Mouse (Mus musculus) layer of hippocampus, adult 2 months (tissue): ENCODE results near the gene Zdhhc17. TPM values are rescaled to one million over a fixed set of nuclear protein-coding genes. Genes with fewer than 3 reads are reported as not detected.

Experiments
- DNase-seq, 2 experiments: peaks; one replicate each; pipeline ENCODE4 v3.0.0; 2022; ENCODE audit warnings: low spot score in 2 of 2
- H3K27ac ChIP-seq: fragments of 200-600 bp; 2 replicates; pipeline ENCODE4 v1.8.1; 2022
- H3K4me3 ChIP-seq: fragments of 200-600 bp; 2 replicates; pipeline ENCODE4 v1.8.1; 2022; ENCODE audit warnings: mild to moderate bottlenecking
- CTCF ChIP-seq: fragments of 200-600 bp; conservative IDR thresholded peaks from 2 replicates; pipeline ENCODE4 v1.8.1; 2022; ENCODE audit warnings: antibody characterized with exemption, mild to moderate bottlenecking, moderate library complexity
- total RNA-seq, 2 experiments: library from RNA; stranded (reverse); gene quantifications; 2 replicates each; pipeline ENCODE4 v1.2.3; 2021

Zdhhc17 gene
- total RNA-seq, 2 experiments from 2014 or later, result 105 to 110 TPM

DNA sequence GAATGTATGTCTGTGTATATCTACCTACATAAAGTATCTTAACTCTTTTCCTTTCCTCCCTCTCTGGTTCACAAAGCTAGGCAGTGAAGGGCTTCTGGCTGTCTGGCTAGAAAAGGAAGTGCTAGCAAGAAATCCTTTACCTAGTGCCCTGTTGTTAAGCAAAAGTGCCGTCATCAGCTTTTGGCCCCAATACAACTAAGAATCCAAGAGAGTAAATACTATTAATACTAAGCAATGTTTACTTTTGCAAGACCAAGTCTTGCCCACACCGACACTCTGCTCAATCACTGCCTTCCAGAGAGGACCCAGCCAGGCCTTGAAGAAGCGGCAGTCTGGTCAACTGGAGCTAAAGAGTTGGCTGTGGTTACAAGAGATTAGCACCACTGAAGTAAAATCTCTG lies 38.9 kb downstream of the Zdhhc17 start:
- no peak for DNase-seq
- no peak for TF ChIP-seq CTCF
- H3K27ac ChIP-seq, result no peak overlapping the region
- no peak overlapping the region for H3K4me3 ChIP-seq

DNA sequence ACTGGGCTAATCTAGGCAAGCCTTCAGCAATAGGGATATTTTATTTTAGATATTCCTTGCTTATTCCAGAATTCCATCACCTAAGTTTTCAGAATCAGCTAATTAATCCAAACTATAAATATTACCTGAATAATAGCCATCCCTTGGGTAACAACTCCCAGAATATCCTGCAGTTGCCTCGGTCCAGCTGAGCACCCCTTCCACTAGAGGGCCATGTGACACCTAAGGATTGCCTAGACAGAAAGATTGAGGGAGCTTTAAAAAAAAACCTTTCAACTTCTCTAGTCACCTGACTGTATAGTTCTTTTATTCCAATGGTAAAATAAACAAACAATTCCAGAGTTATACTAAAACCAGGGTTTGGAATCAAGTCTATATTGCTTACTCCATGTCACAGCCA lies 47.8 kb downstream of the Zdhhc17 start:
- H3K27ac ChIP-seq, result no peak overlapping the region
- DNase-seq, result no peak
- peak; percentile 66 for TF ChIP-seq CTCF
- H3K4me3 ChIP-seq, result no peak overlapping the region

DNA sequence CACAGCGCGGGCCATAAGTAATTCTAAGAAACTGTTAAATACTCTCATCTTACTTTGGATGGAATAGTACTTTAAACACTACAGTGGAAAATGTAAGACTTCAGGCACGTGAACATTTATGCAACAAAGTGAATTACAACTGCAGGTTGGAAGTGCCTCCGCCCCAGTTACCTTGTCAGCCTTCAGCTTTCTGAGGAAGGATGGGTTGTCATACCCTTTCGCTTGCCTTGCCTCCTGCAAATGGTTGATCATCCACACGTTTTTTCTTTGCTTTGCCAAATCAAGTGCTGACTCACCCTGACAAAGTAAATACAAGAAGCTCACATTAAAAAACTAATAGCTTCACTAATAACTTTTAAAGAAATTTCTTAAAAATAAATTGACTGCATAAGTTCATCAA lies 49.1 kb downstream of the Zdhhc17 start:
- DNase-seq, result no peak
- no peak for TF ChIP-seq CTCF
- Histone ChIP-seq H3K4me3 (no peak overlapping the region), H3K27ac (no peak overlapping the region)

DNA sequence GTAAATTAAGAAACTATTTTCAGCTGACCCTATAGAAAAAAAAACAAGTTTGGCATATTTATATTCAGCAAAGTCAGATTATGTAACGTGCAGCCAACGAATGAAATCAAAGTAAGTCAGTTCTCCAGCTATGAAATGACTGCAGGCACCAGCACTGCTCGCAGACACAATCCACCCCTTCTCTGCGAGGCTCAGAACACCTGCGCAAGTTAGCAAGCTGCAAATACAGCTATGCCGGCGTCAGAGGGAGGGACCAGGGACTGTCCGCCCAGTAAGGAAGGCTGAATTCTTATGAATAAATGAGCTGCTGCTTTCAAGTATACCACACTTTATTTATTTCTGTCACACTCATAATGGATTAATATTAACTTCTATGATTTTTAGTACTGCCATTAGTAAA lies 50.2 kb downstream of the Zdhhc17 start:
- no peak for TF ChIP-seq CTCF
- DNase-seq, result no peak
- H3K4me3 ChIP-seq, result no peak overlapping the region
- no peak overlapping the region for H3K27ac ChIP-seq

DNA sequence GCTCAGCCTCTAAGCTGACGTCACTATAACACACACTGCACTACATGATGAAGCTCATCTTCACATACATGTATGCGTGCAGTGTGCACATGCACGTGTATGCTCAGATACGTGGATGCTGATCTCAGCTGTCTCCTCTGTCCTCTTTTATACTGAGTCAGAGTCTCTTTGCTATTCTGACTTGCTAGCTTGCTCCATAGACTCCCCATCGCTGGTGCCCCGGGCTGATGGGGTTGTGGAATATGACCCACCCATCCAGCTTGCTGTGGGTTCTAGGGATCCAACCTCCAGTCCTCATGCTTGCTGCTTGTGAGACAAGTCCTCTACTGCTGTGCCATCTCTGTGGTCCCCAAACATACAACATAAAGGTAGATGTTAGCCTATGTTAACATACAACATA lies 51.1 kb downstream of the Zdhhc17 start:
- DNase-seq, result no peak
- H3K27ac ChIP-seq, result no peak overlapping the region
- no peak for TF ChIP-seq CTCF
- H3K4me3 ChIP-seq, result no peak overlapping the region

DNA sequence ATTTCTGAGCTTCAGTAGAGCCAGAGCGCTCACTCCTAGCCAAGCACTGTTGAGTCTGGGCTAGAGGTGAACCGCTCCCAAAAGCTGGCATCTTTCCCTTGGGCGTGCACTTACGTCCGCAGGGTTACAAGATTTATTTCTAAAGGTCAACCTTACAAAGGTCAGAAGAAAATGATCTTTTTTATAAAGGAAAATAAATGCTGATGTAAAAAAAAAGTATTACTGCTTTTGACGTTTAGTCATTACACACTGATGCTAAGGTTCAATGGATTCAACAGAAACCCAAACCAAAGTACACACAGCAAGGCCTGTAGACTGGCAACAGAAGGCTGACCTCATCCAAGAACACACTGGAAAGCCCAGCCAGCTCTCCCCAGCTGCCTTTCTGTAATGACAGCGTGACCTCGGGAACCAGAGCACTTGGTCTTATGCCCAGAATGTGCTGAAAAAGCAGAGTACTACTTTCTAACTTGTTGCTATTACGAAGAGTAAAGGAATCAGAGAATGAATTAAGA lies 56.9 kb downstream of the Zdhhc17 start:
- Histone ChIP-seq H3K27ac (peak overlapping the region; percentile 70), H3K4me3 (no peak overlapping the region)
- no peak for TF ChIP-seq CTCF
- DNase-seq, result peak in 1 of 2 experiments; percentile 58

DNA sequence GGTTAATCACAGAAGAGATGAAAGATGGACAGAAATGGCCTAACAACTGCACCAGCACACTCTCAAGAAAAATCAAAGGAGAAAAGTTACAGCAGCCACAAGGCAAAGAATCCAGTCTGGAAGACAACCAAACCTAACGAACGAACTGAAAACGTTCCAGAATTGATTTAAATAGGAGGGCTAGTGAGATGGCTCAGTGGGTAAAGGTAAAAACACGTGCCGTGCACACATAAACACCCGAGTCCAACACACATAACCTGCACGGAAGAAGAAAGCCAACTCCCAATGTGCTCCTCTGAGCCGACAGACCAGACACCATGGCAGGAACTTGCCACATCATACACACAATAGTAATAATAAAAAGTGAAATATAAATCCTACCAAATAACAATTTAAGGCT lies 57.7 kb downstream of the Zdhhc17 start:
- Histone ChIP-seq H3K4me3 (no peak overlapping the region), H3K27ac (peak overlapping the region; percentile 70)
- no peak for DNase-seq
- no peak for TF ChIP-seq CTCF

DNA sequence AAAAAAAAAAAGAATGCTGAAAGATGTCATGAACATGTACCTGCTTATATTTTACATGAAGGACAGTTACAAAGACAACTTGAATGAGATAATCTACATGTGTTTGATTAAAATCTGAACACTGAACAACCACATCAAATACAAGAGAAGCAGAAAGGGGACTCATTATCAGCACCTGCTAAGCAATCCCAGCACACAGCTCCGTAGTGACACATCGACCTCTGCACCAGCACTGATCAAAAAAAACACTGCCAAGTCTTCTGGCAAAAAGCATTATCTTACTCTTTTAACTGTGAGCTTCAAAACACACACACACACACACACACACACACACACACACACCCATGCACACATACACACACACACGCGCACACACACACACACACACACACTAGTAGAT lies 58.2 kb downstream of the Zdhhc17 start:
- no peak overlapping the region for H3K27ac ChIP-seq
- no peak for TF ChIP-seq CTCF
- H3K4me3 ChIP-seq, result no peak overlapping the region
- no peak for DNase-seq

DNA sequence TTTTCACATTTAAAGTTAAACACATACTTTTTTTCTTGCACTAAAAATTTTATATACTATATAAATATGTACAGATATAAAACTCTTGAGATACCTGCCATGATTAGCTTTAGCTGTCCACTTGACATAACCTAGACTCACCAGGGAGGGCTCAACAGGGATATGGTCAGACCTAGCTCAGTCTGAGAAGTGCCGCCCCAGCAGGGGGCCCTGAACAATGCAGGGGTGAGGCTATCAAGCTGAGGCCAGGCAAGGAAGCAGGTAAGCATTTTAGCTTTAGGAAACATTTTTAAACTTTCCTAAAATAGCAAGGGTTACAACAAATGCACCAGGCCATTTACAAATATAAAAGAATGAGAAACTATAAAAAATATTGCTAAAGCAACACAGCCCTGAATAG lies 58.8 kb downstream of the Zdhhc17 start:
- TF ChIP-seq CTCF, result no peak
- H3K27ac ChIP-seq, result no peak overlapping the region
- DNase-seq, result no peak
- no peak overlapping the region for H3K4me3 ChIP-seq

DNA sequence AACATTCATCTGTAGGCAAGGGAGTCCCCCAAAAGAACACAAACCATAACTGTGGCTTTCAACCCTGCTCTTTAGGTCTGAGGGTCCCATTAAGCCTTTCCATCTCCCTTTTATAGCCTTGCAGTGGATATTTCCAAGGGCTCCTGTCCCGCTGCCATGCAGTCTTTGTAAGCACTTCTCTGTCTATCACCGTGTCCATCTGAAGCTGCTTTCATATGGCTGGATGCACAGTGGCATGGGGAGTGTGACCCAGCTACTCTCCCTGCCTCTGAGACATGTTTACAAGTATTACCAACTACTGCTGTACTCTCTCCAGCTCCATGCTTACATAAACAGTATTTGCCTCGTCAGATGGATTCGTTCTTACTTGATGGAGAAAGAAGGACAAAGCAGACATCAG lies 62.4 kb downstream of the Zdhhc17 start:
- no peak for DNase-seq
- Histone ChIP-seq H3K27ac (no peak overlapping the region), H3K4me3 (no peak overlapping the region)
- TF ChIP-seq CTCF, result no peak

DNA sequence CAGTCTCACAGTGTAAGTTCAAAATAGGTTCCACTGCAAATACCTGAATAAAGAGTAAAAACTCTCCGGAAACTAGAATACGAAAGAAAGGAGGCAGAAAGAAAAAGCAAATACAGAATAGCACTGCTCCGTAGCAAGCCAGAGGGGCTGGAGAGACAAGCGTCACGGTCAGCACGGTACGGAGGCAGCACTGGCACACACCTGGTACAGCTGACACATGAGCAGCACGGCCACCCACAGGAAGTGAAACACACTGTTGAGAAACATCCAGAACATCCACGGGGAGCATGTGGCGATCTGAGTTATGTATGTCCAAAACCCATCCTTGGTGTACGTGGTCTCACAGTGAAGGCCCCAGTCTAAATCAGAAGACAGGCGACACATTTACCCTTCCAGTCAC lies 64.0 kb downstream of the Zdhhc17 start:
- TF ChIP-seq CTCF, result no peak
- H3K4me3 ChIP-seq, result no peak overlapping the region
- DNase-seq, result no peak
- peak overlapping the region; percentile 15; the same call in 1 of the 2 replicates for H3K27ac ChIP-seq

DNA sequence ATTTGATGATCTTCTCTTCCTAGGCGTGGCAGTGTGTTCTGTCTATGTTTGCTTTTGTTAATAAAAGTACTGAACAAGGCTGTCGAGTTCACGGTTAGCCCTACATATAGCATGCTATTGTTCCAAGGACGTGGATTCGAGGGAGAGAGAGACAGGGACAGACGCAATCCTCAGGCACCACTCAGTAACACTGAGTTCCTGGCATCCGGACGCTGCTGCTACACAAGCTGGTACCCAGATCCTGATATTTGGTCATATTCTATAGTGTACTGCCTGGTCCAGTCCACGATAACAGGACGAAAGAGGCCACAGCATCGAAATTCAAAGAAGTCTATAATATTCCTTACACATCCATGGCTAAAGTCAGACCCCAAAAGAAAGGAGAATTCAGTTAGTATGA lies 65.8 kb downstream of the Zdhhc17 start:
- no peak overlapping the region for H3K4me3 ChIP-seq
- no peak for TF ChIP-seq CTCF
- no peak for DNase-seq
- H3K27ac ChIP-seq, result no peak overlapping the region

DNA sequence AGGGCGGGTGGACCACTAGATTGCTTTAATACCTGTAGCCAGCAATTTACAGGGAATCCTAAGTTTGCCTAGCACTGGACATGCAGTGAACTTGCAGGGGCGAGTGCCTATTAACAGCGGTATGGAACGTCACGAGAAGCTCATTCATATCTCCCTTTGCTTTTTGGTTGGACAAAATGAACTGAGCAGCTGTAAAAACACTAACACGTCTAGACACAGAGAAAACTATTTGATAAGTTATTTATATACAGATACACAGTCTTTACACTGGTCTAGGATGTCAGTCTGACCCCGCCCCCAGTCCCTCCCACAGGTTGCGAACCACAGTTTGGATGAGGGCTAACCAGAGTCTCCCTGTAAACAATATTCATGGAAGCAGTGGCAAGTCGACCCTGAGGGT lies 67.1 kb downstream of the Zdhhc17 start:
- DNase-seq, result no peak
- no peak overlapping the region for H3K27ac ChIP-seq
- TF ChIP-seq CTCF, result no peak
- H3K4me3 ChIP-seq, result no peak overlapping the region

DNA sequence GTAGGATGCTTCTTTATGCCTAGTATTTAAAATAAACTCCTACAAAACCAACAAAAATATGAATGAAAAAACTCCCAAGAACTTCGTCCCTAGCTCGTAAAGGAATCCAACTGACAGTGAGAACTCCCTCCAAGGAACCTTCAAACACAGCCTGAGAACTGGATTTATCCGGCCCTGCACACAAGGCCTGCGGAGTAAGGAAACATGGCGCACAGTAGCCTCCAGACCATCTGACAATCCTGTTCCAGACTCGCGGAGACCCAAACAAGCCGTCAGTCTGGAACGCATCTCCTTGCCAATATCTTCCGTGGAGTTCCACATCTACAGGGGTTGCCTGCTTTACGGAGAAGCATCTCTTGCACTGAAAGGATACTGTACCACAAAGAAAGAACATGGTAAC lies 68.0 kb downstream of the Zdhhc17 start:
- no peak for TF ChIP-seq CTCF
- Histone ChIP-seq H3K4me3 (no peak overlapping the region), H3K27ac (no peak overlapping the region)
- no peak for DNase-seq

DNA sequence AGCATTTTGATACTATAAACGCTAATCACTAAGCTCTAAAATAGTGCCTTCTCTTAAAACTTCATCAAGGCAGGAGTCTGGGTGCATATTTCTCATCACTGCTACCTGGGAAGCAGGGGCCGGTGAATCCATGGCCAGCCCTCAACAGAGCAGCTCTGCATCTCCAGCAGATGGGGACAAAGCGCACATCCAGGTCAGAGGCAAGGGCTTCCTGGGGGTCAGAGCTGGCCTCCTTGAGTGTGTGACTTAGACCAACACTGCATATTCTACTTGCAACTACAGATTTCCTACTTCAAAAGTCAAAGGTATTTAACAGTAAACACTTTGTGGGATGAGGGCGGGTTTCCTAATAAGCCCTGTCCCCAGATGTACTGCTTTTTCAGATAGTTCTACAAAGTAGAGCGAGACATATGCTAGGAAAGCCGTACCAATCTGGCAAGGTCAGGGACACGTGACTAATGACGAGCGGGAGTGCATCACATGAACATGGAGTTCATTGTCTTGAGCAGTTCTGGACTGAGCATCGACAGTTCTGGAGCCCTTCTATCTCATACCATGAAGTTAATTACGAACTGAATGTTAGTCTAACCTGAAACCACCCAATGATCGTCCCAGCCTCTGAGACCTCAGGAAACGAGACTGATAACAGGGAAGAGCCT lies 69.1 kb downstream of the Zdhhc17 start:
- DNase-seq, result no peak
- TF ChIP-seq CTCF, result peak; percentile 27; the same call in 1 of the 2 replicates

More for the DNA sequence above, 69.1 kb downstream of the Zdhhc17 start:
- Histone ChIP-seq H3K27ac (no peak overlapping the region), H3K4me3 (no peak overlapping the region)
